Mouse (Mus musculus) myocyte (in vitro differentiated cells): ENCODE results near the gene Lamc2. TPM values are rescaled to one million over a fixed set of nuclear protein-coding genes. Genes with fewer than 3 reads are reported as not detected.
A peak's percentile ranks its signal among the peaks of the same experiment; 100 is the strongest.

Experiments
- H3K27me3 ChIP-seq: one replicate; pipeline ENCODE4 v1.6.1; 2011; ENCODE audit not compliant: control insufficient read depth, insufficient read depth, insufficient read length
- H3K36me3 ChIP-seq: one replicate; pipeline ENCODE4 v1.6.1; 2011; ENCODE audit not compliant: control insufficient read depth, insufficient read depth
- H3K4me2 ChIP-seq: one replicate; pipeline ENCODE4 v1.6.1; 2011; ENCODE audit warnings: low read depth, control low read depth
- H3K4me3 ChIP-seq: one replicate; pipeline ENCODE4 v1.5.1; 2011; ENCODE audit warnings: mild to moderate bottlenecking, control low read depth, moderate library complexity
- H3K79me2 ChIP-seq: one replicate; pipeline ENCODE4 v1.6.1; 2011; ENCODE audit not compliant: control insufficient read depth, insufficient read depth
- H3ac ChIP-seq: one replicate; pipeline ENCODE4 v1.6.1; 2011; ENCODE audit not compliant: control insufficient read depth, insufficient read length
- CEBPB ChIP-seq: IDR thresholded peaks from 2 replicates; pipeline ENCODE4 v1.6.1; 2011; ENCODE audit warnings: mild to moderate bottlenecking, moderate library complexity; ENCODE audit not compliant: poor library complexity, insufficient read depth, severe bottlenecking
- E2F4 ChIP-seq: IDR thresholded peaks from one replicate; pipeline ENCODE4 v1.6.1; 2011; ENCODE audit warnings: mild to moderate bottlenecking, control low read depth, moderate library complexity; ENCODE audit not compliant: insufficient read depth
- MAX ChIP-seq: IDR thresholded peaks from one replicate; pipeline ENCODE4 v1.6.1; 2011; ENCODE audit warnings: low read depth, mild to moderate bottlenecking, control low read depth
- MYOD1 ChIP-seq, 3 experiments: IDR thresholded peaks; one replicate each; pipeline ENCODE4 v1.6.1; 2011; ENCODE audit warnings: control low read depth in 2 of 3, low read depth in 2 of 3, mild to moderate bottlenecking in 2 of 3, moderate library complexity in 1 of 3; ENCODE audit not compliant: insufficient read length in 2 of 3, control insufficient read depth in 1 of 3
- MYOG ChIP-seq, 3 experiments: IDR thresholded peaks; one replicate each; pipeline ENCODE4 v1.6.1; 2011; ENCODE audit warnings: control low read depth in 2 of 3, low read depth in 2 of 3, mild to moderate bottlenecking in 2 of 3; ENCODE audit not compliant: insufficient read length in 2 of 3, control insufficient read depth in 1 of 3, insufficient read depth in 1 of 3
- POLR2A ChIP-seq: IDR thresholded peaks from one replicate; pipeline ENCODE4 v1.6.1; 2011; ENCODE audit warnings: low read depth, mild to moderate bottlenecking, control low read depth, moderate library complexity; ENCODE audit not compliant: insufficient read length
- POLR2AphosphoS2 ChIP-seq: IDR thresholded peaks from one replicate; pipeline ENCODE4 v1.6.1; 2011; ENCODE audit warnings: low read depth, control low read depth; ENCODE audit not compliant: insufficient read length
- REST ChIP-seq: IDR thresholded peaks from one replicate; pipeline ENCODE4 v1.6.1; 2011; ENCODE audit warnings: mild to moderate bottlenecking, control low read depth, moderate library complexity; ENCODE audit not compliant: insufficient read depth, insufficient read length
- SRF ChIP-seq: IDR thresholded peaks from one replicate; pipeline ENCODE4 v1.6.1; 2011; ENCODE audit warnings: low read depth; ENCODE audit not compliant: control insufficient read depth, insufficient read length
- TCF12 ChIP-seq: IDR thresholded peaks from one replicate; pipeline ENCODE4 v1.6.1; 2011; ENCODE audit warnings: mild to moderate bottlenecking, control low read depth; ENCODE audit not compliant: poor library complexity, insufficient read depth, severe bottlenecking
- TCF3 ChIP-seq: IDR thresholded peaks from one replicate; pipeline ENCODE4 v1.6.1; 2011; ENCODE audit warnings: low read depth, control low read depth; ENCODE audit not compliant: insufficient read length
- USF1 ChIP-seq: IDR thresholded peaks from one replicate; pipeline ENCODE4 v1.6.1; 2011; ENCODE audit warnings: low read depth, mild to moderate bottlenecking, control low read depth, moderate library complexity
- polyA plus RNA-seq: library from polyadenylated mRNA; unstranded; fragments of >200 nt; fragmentation: generic; extraction: Trizol; gene quantifications from one replicate; pipeline ENCODE4 v1.2.1, GENCODE M21; 2012; ENCODE audit warnings: missing spikeins

Lamc2 gene
- polyA plus RNA-seq, 1 experiment, result 10.2 TPM

- Histone ChIP-seq H3K79me2 (no peaks in the 10 kb centered on the region), H3ac (no peak overlapping the region), H3K4me2 (no peak overlapping the region), H3K4me3 (no peak overlapping the region), H3K27me3 (no peaks in the 10 kb centered on the region), H3K36me3 (no peaks in the 10 kb centered on the region)
- TF ChIP-seq REST, result no peak
- no peak for TF ChIP-seq POLR2A
- no peak for TF ChIP-seq MAX
- TF ChIP-seq POLR2AphosphoS2, result no peak
- TF ChIP-seq MYOG (IDR thresholded peaks at IDR 0.05; ENCODE audit: control insufficient read depth in 1 of 3, insufficient read depth in 1 of 3, insufficient read length in 2 of 3, low read depth in 2 of 3), result peak in 2 of 3 experiments; percentile 36 to 52
- no peak for TF ChIP-seq USF1
- TF ChIP-seq TCF3, result no peak
- TF ChIP-seq MYOD1 (IDR thresholded peaks at IDR 0.05; ENCODE audit: control insufficient read depth in 1 of 3, insufficient read length in 2 of 3, low read depth in 2 of 3), result peak; percentile 14 to 88 (median 47)
- peak; percentile 20 for TF ChIP-seq TCF12
These were observed 24.7 kb upstream of the Lamc2 start for GRCm38 (mm10) chr1:153210992-153211391.

GRCm38 (mm10) chr1:153210198-153210597, 24.0 kb upstream of the Lamc2 start:
- H3K36me3 ChIP-seq, result no peaks in the 10 kb centered on the region
- H3K4me2 ChIP-seq, result no peak overlapping the region
- TF ChIP-seq TCF12, result no peak
- no peak for TF ChIP-seq MAX
- no peak for TF ChIP-seq MYOG (IDR thresholded peaks at IDR 0.05; ENCODE audit: control insufficient read depth in 1 of 3, insufficient read depth in 1 of 3, insufficient read length in 2 of 3, low read depth in 2 of 3)
- no peak for TF ChIP-seq TCF3
- no peak for TF ChIP-seq POLR2A
- TF ChIP-seq E2F4, result no peak
- no peak for TF ChIP-seq CEBPB
- TF ChIP-seq USF1, result no peak
- TF ChIP-seq SRF, result no peak
- no peak overlapping the region for H3K4me3 ChIP-seq
- no peaks in the 10 kb centered on the region for H3K27me3 ChIP-seq
- no peaks in the 10 kb centered on the region for H3K79me2 ChIP-seq
- H3ac ChIP-seq, result no peak overlapping the region

- Histone ChIP-seq H3K79me2 (no peaks in the 10 kb centered on the region), H3K36me3 (no peaks in the 10 kb centered on the region), H3ac (no peak overlapping the region), H3K4me3 (no peak overlapping the region), H3K27me3 (no peaks in the 10 kb centered on the region), H3K4me2 (peak overlapping the region; percentile 36)
- TF ChIP-seq MYOG (IDR thresholded peaks at IDR 0.05; ENCODE audit: control insufficient read depth in 1 of 3, insufficient read depth in 1 of 3, insufficient read length in 2 of 3, low read depth in 2 of 3) (peak in 2 of 3 experiments; percentile 22 to 83), POLR2A (no peak), CEBPB (no peak), USF1 (no peak), TCF3 (peak; percentile 17), POLR2AphosphoS2 (no peak), SRF (no peak), TCF12 (peak; percentile 17), MAX (no peak), MYOD1 (IDR thresholded peaks at IDR 0.05; ENCODE audit: control insufficient read depth in 1 of 3, insufficient read length in 2 of 3, low read depth in 2 of 3) (peak in 2 of 3 experiments; percentile 73 to 81)
These were observed 15.9 kb upstream of the Lamc2 start for GRCm38 (mm10) chr1:153202195-153202594.

- Histone ChIP-seq H3K79me2 (no peaks in the 10 kb centered on the region), H3K36me3 (no peaks in the 10 kb centered on the region), H3K4me3 (no peak overlapping the region), H3K27me3 (no peaks in the 10 kb centered on the region), H3ac (no peak overlapping the region), H3K4me2 (peak overlapping the region; percentile 36)
- TF ChIP-seq MYOG (IDR thresholded peaks at IDR 0.05; ENCODE audit: control insufficient read depth in 1 of 3, insufficient read depth in 1 of 3, insufficient read length in 2 of 3, low read depth in 2 of 3) (no peak), MYOD1 (IDR thresholded peaks at IDR 0.05; ENCODE audit: control insufficient read depth in 1 of 3, insufficient read length in 2 of 3, low read depth in 2 of 3) (no peak), E2F4 (no peak), POLR2A (no peak), REST (no peak), POLR2AphosphoS2 (no peak), CEBPB (no peak), TCF3 (no peak), TCF12 (no peak), USF1 (no peak), SRF (no peak), MAX (no peak)
These were observed 15.2 kb upstream of the Lamc2 start for GRCm38 (mm10) chr1:153201448-153201847.

- Histone ChIP-seq H3K27me3 (no peaks in the 10 kb centered on the region), H3ac (no peak overlapping the region), H3K79me2 (no peaks in the 10 kb centered on the region), H3K36me3 (no peaks in the 10 kb centered on the region), H3K4me3 (no peak overlapping the region), H3K4me2 (no peak overlapping the region)
- TF ChIP-seq POLR2AphosphoS2, result no peak
- no peak for TF ChIP-seq TCF12
- TF ChIP-seq MYOD1 (IDR thresholded peaks at IDR 0.05; ENCODE audit: control insufficient read depth in 1 of 3, insufficient read length in 2 of 3, low read depth in 2 of 3), result no peak
- no peak for TF ChIP-seq E2F4
- no peak for TF ChIP-seq SRF
- peak; percentile 42; the same call in 1 of the 2 replicates for TF ChIP-seq CEBPB
These were observed 11.1 kb upstream of the Lamc2 start for GRCm38 (mm10) chr1:153197316-153197850.
